Mouse (Mus musculus) gastrocnemius, postnatal 36 days (tissue): ENCODE data around the gene Abcg1. TPM values are rescaled to one million over a fixed set of nuclear protein-coding genes. Genes with fewer than 3 reads are reported as not detected.

ENCODE experiments used
- DNase-seq, 2 experiments: peaks; one replicate each; pipeline ENCODE4 v3.0.0; 2022
- intact Hi-C: fragments of 180-260 bp; cut with DNase I; formaldehyde crosslinking; loops from one replicate; pipeline ENCODE4 v1.15.1; 2025
- total RNA-seq, 2 experiments: library from RNA; stranded (reverse); gene quantifications; 2 replicates each; pipeline ENCODE4 v1.2.3; 2021

Abcg1 gene
- total RNA-seq, 2 experiments from 2014 or later: 1.7 to 2.3 TPM

- no peak for DNase-seq
- intact Hi-C loops: no loop called here
Observed at GRCm38 (mm10) chr17:31075471-31075870, 18.0 kb downstream of the Abcg1 start.

GRCm38 (mm10) chr17:31077561-31077960, 20.1 kb downstream of the Abcg1 start:
- no peak for DNase-seq
- intact Hi-C loops: no loop called here

- intact Hi-C loops: no loop called here
- DNase-seq: no peak
Observed at GRCm38 (mm10) chr17:31078581-31078980, 21.1 kb downstream of the Abcg1 start.

GRCm38 (mm10) chr17:31079078-31079840, 21.8 kb downstream of the Abcg1 start:
- no peak for DNase-seq
- intact Hi-C loops: no loop called here

GRCm38 (mm10) chr17:31082296-31083078, 25.0 kb downstream of the Abcg1 start:
- no peak for DNase-seq
- intact Hi-C loops: no loop called here

- intact Hi-C loops: no loop called here
- no peak for DNase-seq
Observed at GRCm38 (mm10) chr17:31085519-31085918, 28.0 kb downstream of the Abcg1 start.

- no peak for DNase-seq
- intact Hi-C loops: no loop called here
Observed at GRCm38 (mm10) chr17:31086196-31086595, 28.7 kb downstream of the Abcg1 start.

- intact Hi-C loops: no loop called here
- no peak for DNase-seq
Observed at GRCm38 (mm10) chr17:31088711-31089110, 31.2 kb downstream of the Abcg1 start.

GRCm38 (mm10) chr17:31089848-31090247, 32.4 kb downstream of the Abcg1 start:
- intact Hi-C loops: no loop called here
- no peak for DNase-seq

GRCm38 (mm10) chr17:31091023-31091735, 33.7 kb downstream of the Abcg1 start:
- intact Hi-C loops: no loop called here
- DNase-seq: no peak

- intact Hi-C loops: no loop called here
- no peak for DNase-seq
Observed at GRCm38 (mm10) chr17:31094781-31095180, 37.3 kb downstream of the Abcg1 start.

GRCm38 (mm10) chr17:31095570-31095969, 38.1 kb downstream of the Abcg1 start:
- intact Hi-C loops: no loop called here

GRCm38 (mm10) chr17:31096893-31097292, 39.4 kb downstream of the Abcg1 start:
- intact Hi-C loops: no loop called here
- no peak for DNase-seq

More at GRCm38 (mm10) chr17:31095570-31095969, 38.1 kb downstream of the Abcg1 start:
- DNase-seq: no peak

- DNase-seq: no peak
- intact Hi-C loops: no loop called here
Observed at GRCm38 (mm10) chr17:31098788-31099187, 41.3 kb downstream of the Abcg1 start.

- no peak for DNase-seq
- intact Hi-C loops: no loop called here
Observed at GRCm38 (mm10) chr17:31103007-31103570, 45.6 kb downstream of the Abcg1 start.

GRCm38 (mm10) chr17:31103823-31104222, 46.3 kb downstream of the Abcg1 start:
- no peak for DNase-seq
- intact Hi-C loops: no loop called here

GRCm38 (mm10) chr17:31108388-31108787, 50.9 kb downstream of the Abcg1 start:
- intact Hi-C loops: no loop called here
- no peak for DNase-seq

GRCm38 (mm10) chr17:31113191-31113856, 55.8 kb downstream of the Abcg1 start:
- no peak for DNase-seq
- intact Hi-C loops: no loop called here

- intact Hi-C loops: no loop called here
- no peak for DNase-seq
Observed at GRCm38 (mm10) chr17:31116063-31116462, 58.6 kb downstream of the Abcg1 start.

GRCm38 (mm10) chr17:31117946-31118345, 60.5 kb downstream of the Abcg1 start:
- no peak for DNase-seq
- intact Hi-C loops: loop anchor here (2.0 kb wide), 2 partner anchors 99 to 107 kb away; no protein-coding TSS in a partner anchor
